Mouse (Mus musculus) layer of hippocampus, postnatal 36 days (tissue): ENCODE measurements around the gene Gm10217. TPM values are rescaled to one million over a fixed set of nuclear protein-coding genes. Genes with fewer than 3 reads are reported as not detected.

Experiments used
- DNase-seq, 2 experiments: peaks; one replicate each; pipeline ENCODE4 v3.0.0; 2022
- total RNA-seq, 2 experiments: library from RNA; stranded (reverse); gene quantifications; 2 replicates each; pipeline ENCODE4 v1.2.3; 2021

Gene Gm10217
- total RNA-seq, result not detected

DNA sequence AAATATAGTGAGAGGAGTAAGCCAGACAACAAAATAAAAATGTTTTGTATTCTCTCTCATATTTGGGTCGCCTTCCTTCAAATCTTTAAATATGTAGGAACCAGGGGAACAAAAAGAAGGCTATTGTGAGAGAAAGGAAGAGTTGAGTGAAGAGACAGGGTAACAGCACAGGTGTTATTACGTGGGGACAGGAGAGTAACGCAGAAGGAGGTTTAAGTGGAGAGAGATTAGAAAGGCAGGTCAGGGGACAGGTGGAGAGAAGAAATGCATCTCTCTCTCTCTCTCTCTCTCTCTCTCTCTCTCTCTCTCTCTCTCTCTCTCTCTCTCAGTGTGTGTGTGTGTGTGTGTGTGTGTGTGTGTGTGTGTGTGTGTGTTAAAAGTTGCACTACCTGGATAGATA, at the start of gene Gm10217:
Gene Gm10217, plus strand, starts transcription at position 301 of the 400 bp plus-strand sequence.
- DNase-seq, result no peak

DNA sequence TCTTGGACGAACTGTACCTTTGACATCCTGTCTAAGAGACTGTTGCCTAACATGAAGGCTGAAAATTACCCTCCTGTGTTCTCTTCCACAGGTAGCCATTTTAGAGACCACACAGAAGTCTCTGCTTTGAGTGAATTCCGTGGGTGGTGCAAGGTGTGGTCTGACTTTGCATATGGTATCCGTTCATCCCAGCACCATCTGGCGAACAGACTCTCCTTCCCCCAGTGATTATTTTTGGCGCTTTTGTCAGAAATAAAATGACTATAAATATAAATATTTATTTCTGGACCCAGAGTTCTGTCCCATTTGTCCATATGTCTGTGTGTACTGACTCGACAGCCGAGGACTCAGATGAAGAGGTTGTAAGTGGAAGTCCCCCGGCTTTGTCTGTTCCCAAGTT, 39.3 kb upstream of the Gm10217 start:
- no peak for DNase-seq

DNA sequence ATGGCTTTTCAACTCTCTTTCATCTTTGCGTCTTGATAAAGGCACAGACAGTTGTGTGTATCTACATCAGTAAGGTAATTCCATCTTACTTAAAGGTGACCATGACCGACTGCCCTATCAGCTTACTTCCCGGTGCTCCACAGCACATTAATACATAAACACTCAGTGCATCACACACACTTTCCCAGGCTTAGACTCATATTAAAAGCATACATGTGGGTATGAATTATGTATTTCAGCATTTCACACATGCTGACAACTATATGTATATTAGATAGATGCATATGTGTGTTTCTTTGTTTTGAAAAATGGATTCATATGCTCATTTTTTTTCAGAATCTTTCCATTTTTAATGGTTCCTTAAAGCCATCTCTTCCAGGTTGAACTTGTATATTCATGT, 23.8 kb upstream of the Gm10217 start:
- no peak for DNase-seq

DNA sequence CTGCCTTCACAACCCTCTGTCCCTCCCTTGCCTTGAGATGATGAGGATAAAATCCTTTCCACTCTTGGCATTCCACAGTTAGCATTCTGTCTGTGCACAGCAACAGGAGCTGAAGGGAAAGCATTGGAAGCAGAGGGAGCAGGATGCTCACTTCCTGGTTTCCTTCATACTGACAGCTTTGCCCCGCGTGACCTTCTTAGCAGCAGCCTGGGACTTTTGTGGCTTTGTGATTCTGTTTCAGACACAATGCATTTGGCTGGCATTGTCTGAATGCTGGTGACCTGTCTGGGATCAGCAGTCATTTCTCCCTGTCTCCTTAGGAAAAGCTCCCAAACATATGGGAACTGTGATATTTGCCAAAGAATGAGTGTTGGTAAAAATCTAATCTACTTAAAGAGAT, 4.8 kb upstream of the Gm10217 start:
- no peak for DNase-seq

DNA sequence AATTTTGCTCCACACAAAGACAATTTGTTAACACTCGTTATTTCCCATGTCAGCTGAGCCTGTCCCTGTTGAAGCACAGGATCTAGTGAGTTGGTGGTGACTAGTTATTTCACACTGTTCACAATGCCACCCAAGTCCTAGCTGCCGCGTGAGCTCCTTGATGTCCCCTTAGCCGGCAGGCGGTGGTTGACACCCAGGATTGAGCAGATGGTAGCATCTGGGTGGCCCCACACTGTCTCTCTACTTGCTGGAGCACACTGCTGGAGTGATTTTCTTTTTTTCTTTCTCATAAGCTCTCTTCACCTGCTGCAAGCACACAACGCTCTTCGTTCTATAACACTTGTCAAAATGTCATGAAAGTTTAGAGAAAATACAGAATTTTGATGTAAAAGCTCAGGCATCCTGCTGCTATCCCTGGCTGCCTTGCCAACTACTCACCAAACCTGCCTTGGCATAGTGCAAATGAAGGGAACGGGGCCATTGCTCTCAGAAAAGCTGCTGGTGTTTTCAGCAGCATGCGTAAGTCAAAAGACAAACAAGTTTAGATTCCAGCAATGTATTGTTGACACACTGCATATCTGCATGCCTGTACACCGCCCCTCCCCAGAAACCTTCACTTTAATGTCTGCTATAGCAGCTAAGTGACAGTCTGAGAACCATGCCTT, 3.4 kb upstream of the Gm10217 start:
- DNase-seq, result no peak

DNA sequence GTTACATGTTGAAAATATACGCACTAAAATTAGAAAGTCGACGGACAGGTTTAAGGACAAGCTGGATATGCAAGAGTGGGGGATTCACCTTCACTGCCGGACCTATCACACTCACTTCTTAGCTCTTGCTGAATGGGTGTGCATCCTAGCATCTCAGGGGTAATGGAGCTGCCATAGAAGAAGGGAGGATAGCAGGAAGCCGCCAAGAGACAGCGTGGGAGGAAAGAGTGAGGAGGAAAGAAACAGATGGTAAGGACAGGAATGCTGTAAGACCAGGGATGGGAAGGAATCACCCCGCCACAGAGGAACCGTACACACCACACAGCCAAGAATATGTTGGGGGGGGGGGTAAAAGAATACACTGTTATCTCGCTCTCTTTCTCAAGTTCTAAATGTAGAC, 1.1 kb downstream of the Gm10217 start:
- no peak for DNase-seq

DNA sequence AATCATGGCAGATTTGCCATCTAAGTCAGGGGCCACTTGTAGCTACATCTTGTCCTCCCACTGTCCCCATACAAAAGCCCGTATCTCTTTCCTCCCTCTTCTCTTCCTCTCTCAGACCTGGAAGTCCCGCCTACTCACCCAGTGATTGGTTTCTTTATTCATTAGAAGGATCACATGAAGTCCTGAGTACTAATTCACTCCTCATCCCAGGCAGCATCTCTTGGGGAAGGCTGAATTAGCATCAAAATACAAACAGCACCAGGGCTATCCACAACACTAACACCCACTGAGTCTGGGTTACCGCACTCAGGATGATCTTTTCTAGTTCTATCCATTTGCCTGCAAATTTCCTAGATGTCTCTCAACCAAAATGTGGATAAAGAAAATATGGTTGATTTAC, 4.0 kb downstream of the Gm10217 start:
- no peak for DNase-seq

DNA sequence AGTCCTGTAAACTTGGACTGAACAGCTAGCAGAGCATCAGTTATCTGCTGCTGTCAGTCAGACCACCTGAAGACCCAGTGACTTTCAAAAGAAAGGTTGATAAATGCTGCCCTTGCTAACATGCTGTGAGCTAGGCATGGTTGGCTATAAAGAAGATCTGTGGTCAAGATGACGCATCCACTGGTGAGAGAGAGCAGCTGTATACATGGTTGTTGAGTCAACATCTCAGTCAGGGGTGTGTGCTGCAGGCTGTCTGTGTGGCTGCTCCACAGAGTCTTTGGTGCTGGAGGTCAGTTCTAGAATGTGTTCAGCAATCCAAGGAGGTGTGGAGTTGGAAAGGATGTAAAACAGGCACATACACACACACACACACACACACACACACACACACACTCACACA, 12.2 kb downstream of the Gm10217 start:
- DNase-seq, result no peak

DNA sequence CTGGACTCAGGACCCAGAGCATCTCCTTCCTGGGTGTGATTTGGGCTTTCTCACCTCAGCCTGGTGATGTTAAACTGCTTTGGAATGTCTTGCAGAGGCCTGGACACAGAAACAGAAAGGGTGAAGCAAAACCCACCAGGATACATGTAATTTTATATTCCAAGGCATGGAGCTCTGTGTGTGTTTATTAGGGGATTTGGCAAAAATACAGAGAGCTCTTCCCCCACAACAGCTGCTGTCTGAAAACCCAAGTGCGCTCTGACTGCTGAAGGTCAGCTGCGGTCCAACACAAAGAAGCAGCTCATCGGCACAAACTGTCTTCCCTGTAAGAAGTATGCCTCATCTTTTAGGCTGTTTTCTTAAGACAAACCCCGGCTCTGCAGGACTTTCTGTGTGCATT, 15.9 kb downstream of the Gm10217 start:
- DNase-seq, result peak; percentile 20 to 23

DNA sequence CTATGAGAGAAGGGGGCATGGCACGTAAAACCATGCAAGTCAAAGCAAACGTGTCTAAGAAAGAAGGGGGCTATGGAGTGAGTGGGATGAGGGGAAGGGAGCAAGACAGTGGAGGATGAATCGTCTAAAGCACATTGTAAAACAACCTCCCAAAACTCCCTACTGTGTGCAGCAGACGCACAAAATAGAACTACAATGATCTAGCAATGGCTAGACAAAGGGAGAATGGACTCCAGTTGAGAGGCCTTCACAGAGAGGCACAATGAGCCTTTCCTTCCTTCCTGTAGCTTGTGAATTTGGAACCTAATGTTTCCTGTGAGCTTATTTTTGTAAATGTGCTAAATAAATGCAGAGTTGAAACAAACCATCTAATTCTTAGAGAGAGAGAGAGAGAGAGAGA, 22.7 kb downstream of the Gm10217 start:
- DNase-seq, result no peak

DNA sequence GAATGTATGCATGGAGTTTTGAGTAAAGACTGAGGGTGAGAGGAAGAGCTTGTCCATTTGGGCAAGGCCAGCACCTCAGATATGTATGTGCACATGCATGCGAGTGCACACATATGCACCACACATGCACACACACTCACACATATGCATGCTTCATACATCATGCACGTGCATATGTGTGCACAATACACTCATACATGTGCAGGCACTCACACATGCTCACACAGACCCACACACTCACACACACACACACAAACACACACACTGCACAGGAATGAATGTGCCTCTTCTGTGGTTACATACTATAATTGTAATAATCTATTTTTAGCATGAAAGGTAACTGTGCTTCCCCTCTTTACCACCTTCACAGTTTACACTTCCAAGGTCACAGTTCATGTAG, 35.1 kb downstream of the Gm10217 start:
- DNase-seq, result no peak

DNA sequence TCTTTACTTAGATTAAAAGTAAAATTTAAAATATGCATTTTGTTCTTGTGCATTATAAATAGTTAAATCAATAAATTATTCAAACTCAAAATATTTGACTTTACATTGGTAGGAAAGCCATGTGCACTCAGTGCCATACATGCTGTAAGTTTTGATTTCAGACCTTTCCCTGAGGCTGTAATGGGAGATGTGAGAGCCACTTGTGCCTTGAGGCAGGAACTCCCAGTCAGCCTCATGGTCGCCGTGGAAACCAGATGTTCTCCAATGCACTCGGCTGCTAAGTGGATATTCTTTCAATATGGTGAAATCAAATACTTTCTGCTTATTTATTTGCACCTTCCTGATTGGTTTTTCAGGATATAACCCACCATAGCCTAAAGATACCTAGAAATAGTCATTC, 35.6 kb downstream of the Gm10217 start:
- no peak for DNase-seq

Other genes starting within 250 kb of the Gm10217 start
- 100 to 1,000 TPM; 115 to 118 TPM for gene Fam155a, start 93.1 kb upstream of the Gm10217 start, total RNA-seq
- 10 to 100 TPM; 12.1 to 12.9 TPM for gene Lig4, start 113.4 kb downstream of the Gm10217 start, total RNA-seq
- gene Abhd13, start 113.5 kb downstream of the Gm10217 start, total RNA-seq, result 10 to 100 TPM; 28.7 to 30.1 TPM
- 1 to 10 TPM; 2.1 to 3.0 TPM for gene Tnfsf13b, start 142.2 kb downstream of the Gm10217 start, total RNA-seq